Mouse (Mus musculus) embryonic fibroblast, embryonic 13.5 days (primary cell): ENCODE measurements around the gene Paqr9.

ENCODE experiments used
- CTCF ChIP-seq: IDR thresholded peaks from 2 replicates; pipeline ENCODE4 v1.5.1; 2011; ENCODE audit warnings: mild to moderate bottlenecking, control low read depth, low read length, moderate library complexity, borderline replicate concordance; ENCODE audit not compliant: insufficient read depth
- POLR2A ChIP-seq: IDR thresholded peaks from 2 replicates; pipeline ENCODE4 v1.6.1; 2011; ENCODE audit warnings: low read depth, mild to moderate bottlenecking, control low read depth, low read length, moderate library complexity

DNA sequence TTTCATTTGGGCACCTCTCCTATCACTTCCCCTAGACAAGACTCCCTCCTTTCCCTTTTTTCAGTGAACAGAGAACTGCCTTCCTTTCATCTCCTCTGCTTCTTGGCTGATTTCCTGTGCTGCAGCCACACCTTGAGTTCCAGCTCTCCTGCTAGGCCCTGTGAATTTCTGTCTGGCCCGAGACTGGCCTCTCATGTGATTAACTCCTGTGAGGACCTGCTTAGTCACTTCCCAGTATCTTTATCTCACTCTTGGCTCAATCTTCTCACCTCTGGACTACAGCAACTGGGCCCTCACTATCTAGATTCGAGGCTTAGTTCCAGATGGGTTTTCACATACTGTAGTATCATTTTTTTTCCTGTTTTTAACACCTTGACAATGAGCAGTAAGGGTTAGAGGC, 31.8 kb upstream of the Paqr9 start:
- TF ChIP-seq CTCF (no peak), POLR2A (no peak)
